Mouse (Mus musculus) neural tube, postnatal 0 days (tissue): ENCODE data around the gene Osbpl8. TPM values are rescaled to one million over a fixed set of nuclear protein-coding genes. Genes with fewer than 3 reads are reported as not detected.

Source experiments
- polyA plus RNA-seq: library from polyadenylated mRNA; unstranded; fragments of >200 nt; fragmentation: Nextera tagmentation; extraction: Ambion mirVana; gene quantifications from 2 replicates; pipeline ENCODE4 v1.2.1, GENCODE M21; 2015

The Osbpl8 gene
- 14.6 and 15.3 TPM in 2 replicates for polyA plus RNA-seq

DNA sequence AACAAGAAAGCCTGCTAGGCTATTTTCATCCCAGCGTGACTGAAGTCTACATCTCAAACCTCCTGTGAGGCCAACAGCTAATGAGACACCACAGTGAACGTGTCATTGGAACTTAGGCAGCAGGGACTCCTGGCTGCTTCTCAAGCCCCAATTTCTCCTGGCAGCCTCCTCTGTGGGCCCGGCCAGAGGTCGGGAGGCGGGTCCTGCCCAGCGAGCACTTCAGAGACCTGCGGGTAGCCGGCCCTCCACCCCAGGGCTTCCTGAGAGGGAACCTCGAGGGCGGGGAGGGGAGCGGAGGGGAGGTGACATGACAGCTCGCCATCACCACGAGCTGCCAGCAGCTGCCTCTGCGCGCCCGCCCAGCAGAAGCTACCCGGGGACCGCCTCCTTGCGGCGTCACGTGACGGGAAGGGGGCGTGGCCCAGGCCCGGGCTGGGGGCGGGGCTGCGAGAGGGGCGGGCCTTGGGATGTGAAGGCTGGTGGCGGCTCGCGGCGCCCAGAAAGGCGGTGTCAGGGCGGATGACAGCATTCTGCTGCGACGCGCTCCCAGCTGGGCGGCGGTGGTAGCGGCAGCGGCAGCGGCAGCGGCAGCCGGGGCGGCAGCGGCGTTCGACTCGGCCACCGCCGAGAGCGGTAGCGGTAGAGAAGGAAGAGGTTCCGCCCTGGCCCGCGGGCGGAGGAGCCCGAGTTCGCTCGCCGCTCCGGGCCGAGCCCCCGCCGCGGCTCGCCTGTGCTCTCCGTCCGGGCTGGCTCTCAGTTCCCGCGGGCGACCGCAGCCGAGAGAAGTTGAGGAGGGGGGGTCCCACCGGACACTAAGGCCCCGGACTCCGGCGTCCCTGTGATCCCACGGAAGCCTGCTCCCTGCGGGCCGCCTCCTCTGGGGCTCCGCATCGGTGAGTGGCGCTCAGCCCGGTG is at the start of gene Osbpl8:
TSS of gene Osbpl8 (plus strand) at position 449 of the 915 bp plus-strand sequence.

DNA sequence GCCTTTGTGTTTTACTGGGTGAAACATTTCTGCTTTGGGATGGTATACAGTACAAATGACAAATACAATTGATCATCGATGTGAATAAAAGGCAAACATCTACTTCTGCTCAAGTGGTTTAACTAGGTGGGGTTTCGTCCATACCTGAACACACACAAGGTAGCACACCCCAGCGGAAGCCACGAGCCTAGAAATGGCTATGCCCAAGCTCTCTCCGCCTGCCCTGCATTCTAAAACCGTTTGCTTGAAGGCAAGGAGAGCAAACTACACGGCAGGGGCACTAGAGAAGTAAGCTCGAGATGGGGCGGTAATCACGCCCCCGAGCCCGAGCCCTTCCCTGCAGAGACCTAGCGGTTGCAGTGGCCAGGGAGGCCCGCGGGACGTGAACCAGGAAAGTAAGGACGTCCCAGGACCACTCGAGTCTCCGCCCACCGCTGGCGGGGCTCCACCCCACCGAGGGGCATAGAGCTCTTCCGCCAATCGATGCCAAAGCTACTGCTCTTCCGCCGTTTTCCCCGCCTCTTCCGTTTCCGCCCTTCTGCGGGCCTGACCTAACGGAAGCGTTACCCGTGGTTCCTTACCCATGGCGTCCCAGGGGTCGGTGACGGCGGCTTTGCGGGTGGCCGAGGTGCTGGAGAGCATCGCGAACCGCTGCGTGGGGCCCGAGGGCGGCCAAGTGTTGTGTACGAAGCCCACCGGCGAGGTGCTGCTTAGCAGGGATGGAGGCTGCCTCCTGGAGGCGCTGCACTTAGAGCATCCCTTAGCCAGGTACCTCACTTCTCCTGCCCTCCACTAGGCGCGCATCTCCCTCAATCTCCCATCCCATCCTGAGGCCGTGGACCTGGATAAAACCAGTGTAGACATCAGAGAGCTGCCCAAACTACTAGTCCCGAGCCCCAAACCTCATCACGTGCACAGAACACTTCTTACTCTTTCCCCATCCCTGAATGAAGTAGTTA is 133.9 kb downstream of the Osbpl8 start, which contains the start of gene Bbs10:
TSS of gene Bbs10 (plus strand) at position 540 of the 959 bp plus-strand sequence.

Other genes with a start within 250 kb of the Osbpl8 start
- 114 and 125 TPM in 2 replicates for gene Csrp2, start 245.0 kb upstream of the Osbpl8 start, polyA plus RNA-seq
- gene Zdhhc17, start 154.6 kb upstream of the Osbpl8 start, polyA plus RNA-seq = 43.9 and 46.2 TPM in 2 replicates
- gene Bbs10, start 133.9 kb downstream of the Osbpl8 start, polyA plus RNA-seq = 4.0 and 4.4 TPM in 2 replicates